Mouse (Mus musculus) spleen, postnatal 36 days (tissue): Measurements from ENCODE around the gene Best2.
A peak's percentile ranks its signal among the peaks of the same experiment; 100 is the strongest.

ENCODE experiments used
- DNase-seq, 2 experiments: peaks; one replicate each; pipeline ENCODE4 v3.0.0; 2022; ENCODE audit warnings: low spot score in 2 of 2, mixed read lengths in 1 of 2

Best2 gene

DNA sequence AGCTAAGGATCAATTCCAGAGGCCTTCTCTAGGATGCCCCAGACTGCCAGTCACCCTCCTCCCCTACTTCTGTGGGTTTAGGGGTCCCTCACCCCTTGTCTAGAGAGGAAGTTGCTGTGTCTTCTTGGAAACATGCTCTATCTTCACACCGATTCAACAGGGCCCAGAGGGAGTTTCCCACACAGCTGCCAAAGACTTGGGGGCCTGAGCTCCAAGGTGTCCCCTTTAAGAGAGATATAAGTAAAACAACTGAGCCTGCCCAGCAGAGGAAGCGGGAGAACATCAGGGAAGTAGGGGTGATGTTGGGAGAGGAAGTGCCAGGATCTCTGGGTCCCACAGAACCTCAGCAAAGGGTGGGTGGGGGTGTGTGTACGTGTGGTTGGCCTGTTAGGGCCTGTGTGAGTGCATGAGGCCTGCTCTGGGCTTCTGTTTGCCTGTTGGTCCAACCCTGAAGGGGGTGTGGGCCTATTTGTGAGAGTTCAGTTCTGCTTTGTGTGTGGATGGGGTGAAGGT, 31.8 kb downstream of the Best2 start:
- peak; percentile 41 to 52 for DNase-seq

DNA sequence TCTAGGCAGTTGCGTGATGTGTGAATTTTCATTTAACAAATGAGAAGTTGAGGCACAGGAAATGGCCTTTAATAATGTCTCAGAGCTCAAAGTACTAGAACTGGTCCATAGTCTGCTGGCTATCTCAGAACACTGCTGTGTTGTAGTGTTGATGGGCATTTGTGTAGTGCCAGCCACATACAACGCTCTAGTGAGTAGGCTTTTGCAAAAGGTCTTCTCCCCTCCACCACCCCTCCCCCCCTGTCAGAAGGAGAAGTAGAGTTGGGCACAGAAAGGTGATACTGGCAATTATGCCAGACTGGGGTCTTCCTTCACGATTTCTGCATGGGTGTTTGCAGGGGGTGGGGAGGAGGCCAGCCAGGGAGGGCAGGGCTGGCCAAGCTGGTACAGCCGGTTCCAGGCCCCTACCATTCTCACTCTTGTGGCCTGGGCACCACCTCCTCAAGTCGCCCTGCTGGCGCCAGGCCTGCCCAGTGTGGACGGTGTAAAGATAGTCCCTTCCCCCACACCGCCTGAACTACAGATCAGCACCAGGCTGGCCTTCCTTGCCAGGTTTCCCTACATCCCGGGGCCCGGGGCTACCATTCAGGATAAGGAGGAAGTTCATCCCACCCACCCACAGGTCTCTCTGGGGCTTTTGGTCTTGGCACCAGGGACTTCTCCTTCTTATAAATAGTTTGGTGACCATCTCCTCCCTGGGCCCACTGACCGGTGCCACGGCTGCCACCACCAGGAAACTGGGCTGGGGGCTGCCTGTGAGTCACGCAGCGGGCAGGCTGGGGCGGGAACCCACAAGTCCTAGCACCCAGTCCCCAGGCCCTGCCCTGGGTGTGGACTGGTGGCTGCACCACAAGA, 32.5 kb downstream of the Best2 start:
- no peak for DNase-seq

DNA sequence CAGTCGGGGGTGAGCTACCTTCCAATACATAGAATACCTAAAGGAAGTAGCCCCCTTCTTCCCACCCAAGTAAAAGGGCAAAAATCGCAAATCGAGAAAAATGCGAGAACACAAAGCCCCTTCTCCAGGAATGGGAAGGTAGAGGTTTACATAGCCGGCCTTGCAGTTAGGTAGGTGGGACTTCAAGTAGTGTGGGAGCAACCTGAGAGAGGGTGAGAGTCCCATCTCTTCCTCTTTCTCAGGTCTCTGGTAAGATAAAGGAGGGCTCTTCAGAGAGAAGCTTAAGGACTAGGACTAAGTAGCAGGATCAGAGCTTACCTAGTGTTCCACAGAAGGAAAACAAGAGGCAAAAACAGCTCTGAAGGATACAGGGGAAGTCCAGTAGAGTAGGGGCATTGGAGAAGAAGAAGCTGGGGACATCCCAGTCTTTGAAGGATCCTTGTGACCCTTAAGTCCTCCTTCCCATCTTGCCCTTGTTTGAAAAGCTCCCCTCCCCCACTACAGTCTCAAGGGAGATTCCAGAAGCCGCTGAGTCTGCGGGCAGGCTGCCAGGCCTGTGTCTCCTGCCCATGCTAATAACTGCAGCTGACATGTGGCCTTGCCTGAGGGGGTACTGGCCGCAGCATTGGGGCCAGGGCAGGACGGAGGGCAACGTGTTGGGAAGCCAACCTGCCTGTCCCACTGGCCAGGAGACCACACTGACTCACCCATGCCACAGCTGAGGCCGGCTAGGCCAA, 33.5 kb downstream of the Best2 start:
- peak; percentile 70 to 81 for DNase-seq

DNA sequence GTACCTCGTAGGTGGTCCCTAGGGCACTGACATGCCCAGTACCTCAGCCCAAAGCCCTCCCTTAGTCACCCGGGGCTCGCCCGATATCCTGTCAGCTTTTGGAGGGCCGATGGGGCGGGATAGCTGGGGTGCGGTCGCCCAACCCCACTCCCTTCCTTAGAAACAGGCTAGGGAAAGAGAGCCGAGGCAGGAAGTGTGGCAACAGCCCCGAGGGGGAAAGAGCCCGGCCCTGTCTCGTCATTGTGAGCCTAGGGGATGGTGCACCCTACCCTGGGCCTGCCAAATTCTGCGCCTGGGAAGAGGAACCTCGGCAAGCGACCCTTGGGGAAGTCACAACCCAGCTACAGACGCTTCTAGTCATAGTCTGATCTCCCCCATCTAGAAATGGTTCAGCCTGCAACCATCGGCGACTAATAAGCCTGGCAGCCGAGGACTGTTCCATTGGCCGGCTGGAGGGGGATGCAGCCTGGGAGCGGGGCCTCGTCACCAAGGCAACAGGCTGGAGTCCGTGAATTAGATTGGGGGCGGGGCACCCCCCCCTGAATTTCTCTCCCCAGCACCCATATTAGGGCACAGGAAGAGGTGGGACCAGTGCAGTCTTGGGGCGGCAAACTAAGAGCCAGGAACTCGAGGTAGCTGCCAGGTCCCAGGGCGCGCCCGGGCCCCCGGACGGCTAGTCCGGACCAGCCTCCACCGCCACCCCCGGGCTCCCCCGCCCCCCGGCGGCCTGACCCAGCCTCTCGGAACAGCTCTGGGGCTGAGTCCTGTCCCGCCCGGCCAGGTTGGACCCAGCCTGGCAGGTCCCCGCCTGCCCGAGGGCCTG, 34.5 kb downstream of the Best2 start:
- DNase-seq, result peak; percentile 95

DNA sequence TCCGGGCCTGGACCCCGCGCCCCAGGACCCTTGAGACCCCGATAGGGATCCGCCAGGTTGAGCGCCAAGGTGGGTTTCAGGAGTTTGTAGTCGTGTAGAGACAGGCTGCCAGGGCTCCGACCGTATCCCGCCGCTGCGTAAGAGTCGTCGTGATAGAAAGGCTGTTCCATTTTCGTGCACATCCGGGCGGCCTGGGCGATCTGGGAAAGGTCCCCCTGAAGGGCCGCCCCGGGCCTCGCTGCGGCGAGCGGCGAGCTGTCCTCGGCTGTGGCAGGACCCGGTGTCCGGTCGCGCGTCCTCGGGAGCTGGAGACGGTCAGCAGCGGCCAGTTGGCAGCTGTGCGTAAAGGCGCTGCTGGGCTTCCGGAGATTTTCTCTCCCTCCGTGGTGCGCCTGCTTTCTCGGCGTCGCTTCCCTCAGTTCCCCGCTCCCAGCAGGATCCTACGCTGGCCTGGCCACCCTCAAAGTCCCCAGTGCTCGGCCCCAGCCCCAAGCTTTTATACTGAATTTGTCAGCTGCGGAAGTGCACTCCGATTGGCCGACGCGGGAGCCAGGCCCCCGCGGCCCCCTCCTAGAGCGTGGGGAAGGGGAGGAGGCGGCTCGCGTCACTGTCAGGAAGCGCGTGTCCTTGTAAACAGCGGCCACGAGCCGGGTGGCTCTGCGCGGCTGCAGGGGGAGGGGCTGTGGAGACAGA, 35.9 kb downstream of the Best2 start, which contains the start of gene Junb:
Gene Junb, minus strand, starts transcription at position 471 of the 693 bp plus-strand sequence.
- DNase-seq, result peak; percentile 96 to 97

DNA sequence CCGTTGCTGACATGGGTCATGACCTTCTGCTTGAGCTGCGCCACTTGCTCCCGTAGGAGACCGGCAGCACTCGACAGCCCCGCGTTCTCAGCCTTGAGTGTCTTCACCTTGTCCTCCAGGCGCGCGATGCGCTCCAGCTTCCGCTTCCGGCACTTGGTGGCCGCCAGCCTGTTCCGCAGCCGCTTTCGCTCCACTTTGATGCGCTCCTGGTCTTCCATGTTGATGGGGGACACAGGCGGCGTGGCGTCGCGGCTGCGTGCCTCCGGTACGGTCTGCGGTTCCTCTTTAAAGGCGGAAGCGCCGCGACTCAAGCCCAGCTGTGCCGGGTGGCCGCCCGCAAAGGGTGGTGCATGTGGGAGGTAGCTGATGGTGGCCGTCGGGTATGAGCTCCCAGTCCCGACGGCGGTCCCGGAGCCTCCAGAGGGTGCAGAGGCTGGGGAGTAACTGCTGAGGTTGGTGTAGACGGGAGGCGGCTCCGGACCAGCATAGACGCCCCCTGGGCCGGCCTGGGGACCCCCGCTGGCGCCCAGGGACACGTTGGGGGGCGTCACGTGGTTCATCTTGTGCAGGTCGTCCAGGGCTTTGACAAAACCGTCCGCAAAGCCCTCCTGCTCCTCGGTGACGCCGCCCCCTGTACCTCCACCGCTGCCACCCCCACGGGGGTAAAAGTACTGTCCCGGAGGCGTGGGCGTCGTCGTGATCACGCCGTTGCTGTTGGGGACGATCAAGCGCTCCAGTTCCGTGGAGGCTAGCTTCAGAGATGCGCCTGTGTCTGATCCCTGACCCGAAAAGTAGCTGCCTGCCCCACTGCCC, 36.7 kb downstream of the Best2 start:
- DNase-seq, result peak; percentile 81 to 82

DNA sequence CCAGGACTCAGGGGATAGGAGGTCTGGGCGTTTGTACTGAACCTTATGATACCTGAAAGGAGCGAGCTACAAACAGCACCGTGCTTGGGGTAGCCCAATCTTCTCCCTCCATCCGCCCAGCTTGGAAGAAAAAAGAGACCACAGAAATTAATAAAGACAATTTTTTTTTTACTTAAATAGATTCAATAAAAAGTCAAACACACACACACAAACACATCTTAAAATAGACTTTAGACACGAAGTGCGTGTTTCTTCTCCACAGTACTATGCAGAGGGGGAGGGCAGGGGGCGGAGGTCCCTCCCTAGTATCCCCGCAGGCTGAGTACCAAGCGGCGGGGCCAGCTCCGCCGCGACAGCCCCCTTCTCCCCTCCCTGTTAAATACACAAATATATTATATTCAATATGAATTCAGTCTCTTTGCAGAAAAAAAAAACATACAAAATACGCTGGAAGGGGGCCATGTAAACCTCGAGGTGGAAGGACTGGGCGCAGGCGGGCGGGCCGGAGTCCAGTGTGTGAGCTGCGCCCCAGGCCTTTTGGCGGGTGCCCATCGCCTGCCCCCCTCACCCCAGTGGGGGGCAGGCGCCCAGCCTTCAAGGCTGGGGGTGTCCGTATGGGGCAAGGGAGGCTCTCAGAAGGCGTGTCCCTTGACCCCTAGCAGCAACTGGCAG, 37.4 kb downstream of the Best2 start:
- DNase-seq, result no peak

DNA sequence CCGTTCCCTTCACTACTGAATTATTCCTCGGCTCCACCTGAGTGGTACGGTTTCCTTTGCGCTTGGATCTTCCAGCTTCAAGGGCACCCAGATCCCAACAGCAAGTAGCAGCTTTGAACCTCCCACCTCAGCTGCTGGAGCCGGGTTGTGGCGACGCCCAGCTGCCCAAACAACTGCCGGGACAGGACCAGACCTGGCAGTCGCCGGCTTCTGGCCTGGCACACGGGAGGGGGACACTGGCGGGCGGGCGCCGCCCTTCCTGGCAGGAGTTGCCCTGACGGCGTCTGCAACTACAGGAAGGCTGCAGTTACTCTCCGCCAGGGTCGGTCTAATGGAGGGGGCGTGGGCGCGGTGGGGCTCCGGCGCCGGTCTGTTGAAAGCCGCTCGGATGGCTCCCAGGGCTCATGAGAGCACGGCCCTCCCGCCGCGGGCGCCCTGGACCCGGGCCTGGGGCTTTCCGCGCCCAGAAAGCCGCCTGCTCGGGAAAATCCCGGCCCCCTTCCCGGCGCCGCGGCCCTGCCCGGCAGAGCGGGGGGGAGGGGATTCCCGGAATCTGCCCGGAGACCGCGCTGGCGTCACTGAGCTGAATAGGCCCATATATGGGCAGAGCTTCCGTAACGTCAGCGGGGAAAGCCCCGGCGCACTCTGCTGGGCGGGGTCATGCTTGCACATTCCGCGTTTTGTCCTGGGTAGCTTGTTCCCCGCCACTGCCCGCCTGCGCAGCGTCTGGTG, 38.1 kb downstream of the Best2 start:
- peak; percentile 93 to 95 for DNase-seq

DNA sequence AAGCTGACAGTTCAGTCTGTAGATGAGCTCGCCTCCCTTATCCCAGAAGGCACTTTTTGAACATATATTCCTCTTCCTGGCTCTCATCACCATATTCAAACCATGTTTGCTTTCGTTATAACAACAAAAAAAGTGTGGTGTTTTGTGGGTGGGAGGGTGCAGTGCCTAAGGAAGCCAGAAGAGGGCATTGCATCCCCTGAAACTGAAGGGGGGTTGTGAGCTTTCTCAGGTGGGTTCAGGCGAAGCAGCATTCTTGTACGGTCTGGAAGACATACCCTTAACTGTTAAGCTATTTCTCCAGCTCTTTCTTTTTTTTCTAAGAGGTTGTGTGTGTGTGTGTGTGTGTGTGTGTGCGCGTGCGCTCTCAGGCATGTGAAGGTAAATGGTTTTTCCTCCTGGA, 38.9 kb downstream of the Best2 start:
- peak; percentile 77 to 82 for DNase-seq

DNA sequence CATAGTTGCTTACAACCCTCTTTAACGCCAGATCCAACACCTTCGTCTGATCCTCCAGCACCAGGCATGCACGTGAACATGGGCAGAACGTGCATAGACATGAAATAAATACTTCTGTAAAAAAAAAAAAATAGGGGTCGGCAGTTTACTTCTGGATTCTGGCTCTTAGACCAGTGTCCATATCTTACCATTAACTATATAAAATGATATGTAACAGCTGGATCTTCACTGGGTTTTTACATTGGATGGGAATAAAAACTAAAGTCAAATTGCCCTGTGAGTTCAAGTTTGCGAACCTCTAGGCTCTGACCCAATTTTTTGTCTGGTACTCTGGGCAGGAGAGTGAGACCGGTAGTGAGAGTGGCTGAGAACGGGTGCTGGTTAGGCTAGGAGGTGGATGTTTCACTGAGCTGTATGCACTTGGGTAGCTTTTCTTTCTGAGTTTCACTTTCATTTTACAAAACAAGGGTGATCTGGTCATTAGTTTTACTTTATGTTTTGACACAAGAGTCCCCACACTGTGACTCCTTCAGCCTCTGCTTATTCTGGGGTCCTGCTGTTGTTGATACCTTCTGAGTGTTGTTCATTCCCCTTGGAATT, 39.7 kb downstream of the Best2 start:
- no peak for DNase-seq

DNA sequence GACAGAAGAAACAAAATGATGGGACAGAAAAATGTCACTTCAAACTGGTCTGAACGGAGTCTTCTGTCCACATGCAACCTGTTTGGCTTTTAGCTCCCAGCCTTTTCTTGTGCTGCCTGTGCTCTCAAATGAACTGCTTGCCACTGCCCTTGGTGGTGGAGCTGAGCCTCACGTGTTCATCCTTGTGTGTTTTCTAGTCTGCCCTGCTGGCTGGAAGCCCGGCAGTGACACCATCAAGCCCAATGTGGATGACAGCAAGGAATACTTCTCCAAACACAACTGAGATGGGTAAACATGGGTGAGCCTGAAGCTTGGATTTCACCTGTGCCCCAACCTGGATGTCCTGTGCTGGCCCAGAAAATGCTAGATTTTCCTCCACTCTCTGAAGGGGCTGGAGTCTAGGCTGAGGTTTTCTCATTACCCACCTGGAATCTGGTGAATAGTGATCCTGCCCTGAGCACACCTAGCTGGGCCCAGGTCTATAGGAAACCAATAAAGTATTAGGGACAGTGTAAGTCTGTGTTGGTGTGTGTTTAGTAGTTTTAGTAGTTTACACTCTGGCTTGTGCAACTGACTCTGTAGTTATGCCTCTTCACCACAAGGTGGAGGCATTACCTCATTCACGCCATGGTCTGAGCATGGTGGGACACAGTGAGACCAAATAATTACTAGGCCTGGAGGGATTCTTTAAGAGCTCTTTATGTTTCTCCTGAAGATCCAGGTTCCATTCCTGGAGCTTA, 40.4 kb downstream of the Best2 start:
- peak; percentile 56 to 62 for DNase-seq

DNA sequence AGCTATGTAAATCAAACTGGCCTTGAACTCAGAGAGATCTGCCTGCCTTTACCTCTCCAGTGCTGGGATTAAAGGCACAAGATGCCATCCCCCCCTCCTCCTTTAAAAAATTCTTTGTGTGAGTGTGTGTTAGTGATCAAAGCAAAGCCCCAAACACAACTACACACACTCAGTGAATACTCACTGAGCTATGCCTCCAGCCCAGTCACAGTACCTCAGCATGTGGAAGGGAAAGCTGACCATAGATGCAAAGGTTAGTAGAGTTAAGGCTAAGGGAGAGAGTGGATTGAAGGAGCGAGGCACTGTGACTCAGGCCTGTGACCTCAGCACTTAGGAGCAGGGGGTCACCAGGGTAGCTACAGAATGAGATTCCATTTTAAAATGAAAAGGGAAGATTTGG, 41.3 kb downstream of the Best2 start:
- no peak for DNase-seq

DNA sequence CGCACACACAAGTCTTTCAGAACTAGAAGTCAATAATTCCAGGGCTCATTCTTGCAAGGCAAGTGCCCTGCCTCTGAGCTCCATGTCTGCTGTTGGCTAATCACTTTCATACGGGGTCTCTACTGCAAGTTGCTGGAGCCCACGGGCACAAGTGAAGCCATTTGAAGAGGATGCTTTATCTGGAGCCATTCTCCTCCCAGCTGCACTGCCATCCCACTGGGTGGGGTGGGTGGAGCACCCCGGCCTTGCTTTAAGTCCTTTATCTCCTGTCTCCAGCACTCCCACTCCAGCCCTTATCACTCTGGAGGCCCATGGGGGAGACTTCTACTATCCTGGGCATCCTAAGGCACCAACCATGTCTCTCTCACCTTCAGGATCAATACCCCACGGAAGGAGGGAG, 43.4 kb downstream of the Best2 start:
- DNase-seq, result peak; percentile 68 to 83

DNA sequence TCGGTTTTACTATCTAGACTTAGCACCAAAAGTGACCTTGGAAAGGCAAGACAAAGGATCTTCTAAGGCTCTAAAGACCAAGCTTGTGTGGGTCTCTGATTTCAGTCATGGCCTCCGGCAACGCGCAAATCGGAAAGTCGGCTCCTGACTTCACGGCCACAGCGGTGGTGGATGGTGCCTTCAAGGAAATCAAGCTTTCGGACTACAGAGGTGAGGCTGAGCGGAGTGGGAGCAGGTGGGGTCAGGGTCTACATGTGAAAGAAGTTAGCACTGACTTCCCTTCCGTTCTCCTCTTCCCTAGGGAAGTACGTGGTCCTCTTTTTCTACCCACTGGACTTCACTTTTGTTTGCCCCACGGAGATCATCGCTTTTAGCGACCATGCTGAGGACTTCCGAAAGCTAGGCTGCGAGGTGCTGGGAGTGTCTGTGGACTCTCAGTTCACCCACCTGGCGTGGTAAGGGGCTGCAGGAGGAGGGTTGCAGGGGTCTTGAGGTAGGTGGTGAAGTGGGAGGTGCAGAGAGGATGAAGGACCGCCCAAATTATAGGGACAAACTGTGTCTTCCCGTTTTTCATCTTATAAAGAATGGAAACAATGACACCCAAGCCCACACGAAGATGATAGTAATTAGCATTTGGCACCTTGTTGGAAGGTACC, 44.1 kb downstream of the Best2 start:
- DNase-seq, result no peak

DNA sequence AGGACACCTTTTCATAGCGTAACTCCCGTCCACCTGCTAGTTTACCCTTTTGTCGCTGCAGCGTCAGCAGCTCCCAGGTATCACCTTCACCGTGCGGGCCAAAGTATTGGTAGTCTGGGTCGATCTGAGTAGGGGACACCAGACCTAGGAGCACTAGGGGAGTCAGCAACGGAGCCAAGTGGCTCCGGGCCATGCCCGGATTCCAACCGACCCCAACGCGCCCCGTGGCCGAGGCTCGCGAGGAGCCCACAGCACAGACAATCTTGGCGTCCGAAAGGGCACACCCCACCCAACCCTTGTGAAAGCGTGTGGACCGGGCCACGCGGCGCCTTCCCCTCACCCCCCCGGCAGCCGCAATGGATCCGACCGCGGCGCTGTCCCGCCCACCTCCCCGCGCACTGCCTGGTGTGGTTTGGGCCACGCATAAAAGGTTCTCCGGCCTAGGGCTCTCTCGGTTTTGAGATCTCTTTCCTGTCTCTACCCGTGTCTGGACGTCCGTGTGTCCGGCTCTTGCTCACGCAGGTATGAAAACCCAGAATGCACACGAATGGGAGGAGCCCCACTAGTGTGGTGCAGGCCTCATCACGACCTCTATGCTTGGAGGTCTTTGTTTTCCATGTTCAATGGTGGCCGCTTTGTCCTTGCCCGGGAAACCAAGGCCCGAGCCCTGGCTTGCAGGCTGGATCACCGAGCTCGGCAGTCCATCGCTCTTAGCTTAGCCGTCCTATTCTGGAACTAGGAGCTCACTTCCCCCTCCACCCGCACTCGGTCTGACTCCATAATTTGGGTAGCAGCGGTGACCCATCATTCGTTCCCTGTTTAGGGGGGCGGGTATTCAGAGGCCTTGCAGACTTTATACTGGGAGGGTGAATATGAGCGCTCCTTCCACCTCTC, 44.8 kb downstream of the Best2 start, which contains the start of the genes Gm49661, Prdx2 and Rnaseh2a:
Gene Gm49661, minus strand, starts transcription at position 193 of the 894 bp plus-strand sequence.
Gene Prdx2, plus strand, starts transcription at position 347 of the 894 bp plus-strand sequence.
Gene Rnaseh2a, minus strand, starts transcription at position 527 of the 894 bp plus-strand sequence.
- peak; percentile 68 to 73 for DNase-seq

DNA sequence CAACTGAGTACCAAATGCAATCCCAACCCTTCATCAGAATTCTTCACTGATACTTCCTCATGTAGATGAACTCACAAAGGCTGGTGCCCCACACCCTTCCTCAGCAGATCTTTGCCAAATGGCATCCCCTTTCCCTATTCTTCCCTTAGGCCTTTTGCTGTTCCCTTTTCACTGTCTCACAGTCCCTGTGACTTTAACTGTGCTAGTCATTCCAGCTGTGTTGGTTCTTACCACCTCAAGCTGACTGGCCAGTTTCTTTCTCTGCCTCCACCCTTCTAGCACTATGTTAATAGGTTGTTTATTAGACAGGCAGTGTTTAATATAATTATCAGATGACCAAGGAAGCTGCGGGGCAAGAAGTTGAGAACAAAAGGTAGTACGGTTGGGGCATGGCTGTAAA, 45.7 kb downstream of the Best2 start:
- no peak for DNase-seq
